ENCODE assay signal across 9 mouse cellular contexts in the genomic region with DNA sequence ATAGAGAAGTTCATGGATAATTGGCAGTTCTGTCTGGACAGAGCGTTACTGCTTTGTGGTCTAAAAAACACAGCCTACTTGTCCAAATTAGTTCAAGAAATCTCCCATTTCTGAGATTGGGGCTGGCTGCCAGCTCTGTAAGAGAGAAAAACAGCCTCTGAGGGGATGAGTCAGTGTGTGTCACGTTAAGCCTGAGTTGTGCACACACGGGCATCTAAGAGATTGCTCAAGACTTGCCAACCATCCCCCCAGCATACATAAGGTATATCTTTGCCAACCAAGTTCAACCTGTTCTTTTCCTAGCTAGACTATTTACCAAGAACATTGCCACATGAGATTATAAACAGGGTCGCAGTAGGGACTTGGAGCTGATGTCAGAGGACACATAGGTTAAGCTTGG. TPM values are rescaled to one million over a fixed set of nuclear protein-coding genes. Genes with fewer than 3 reads are reported as not detected.
A peak's percentile ranks its signal among the peaks of the same experiment; 100 is the strongest.
DNase-seq lines count a peak whose midpoint lies in the region; ATAC-seq and TF ChIP-seq lines count a peak whose summit lies in the region.
"Had no signal": no experiment of that assay in that cellular context is flagged by ENCODE, and none has a peak within 500 bp of the region (broad histone marks: within the 10 kb centered on the region; RNA-seq: fewer than 3 reads in every experiment).

No protein-coding gene starts in this region.

- DNase-seq in midbrain, embryonic 11.5 days (ENCODE audit: low spot score, missing footprints), result peak; percentile 65
- DNase-seq in brain, embryonic 14.5 days (ENCODE audit: low read depth), result peak; percentile 7
- peak; percentile 10 to 13 for DNase-seq in heart, adult 9 months (ENCODE audit: low spot score in 2 of 2)
- DNase-seq in right cerebral cortex, postnatal 14 days, result peak; percentile 17
- no peak for DNase-seq in midbrain, embryonic 14.5 days

- no peaks in the 10 kb centered on the region for H3K9me3 ChIP-seq in midbrain, embryonic 11.5 days (ENCODE audit: control insufficient read depth, low read length)
- no peaks in the 10 kb centered on the region for H3K9me3 ChIP-seq in midbrain, embryonic 15.5 days
- no peaks in the 10 kb centered on the region for H3K9me3 ChIP-seq in intestine, embryonic 16.5 days (ENCODE audit: control insufficient read depth, low read length)
- no peaks in the 10 kb centered on the region for H3K9me3 ChIP-seq in midbrain, embryonic 14.5 days (ENCODE audit: control insufficient read depth, low read length)
- H3K9me3 ChIP-seq: stomach, embryonic 15.5 days had no signal

- H3K4me2 ChIP-seq in midbrain, embryonic 11.5 days, result no peak overlapping the region
- no peak overlapping the region for H3K4me2 ChIP-seq in midbrain, embryonic 15.5 days
- no peak overlapping the region for H3K4me2 ChIP-seq in intestine, embryonic 16.5 days (ENCODE audit: low read depth, low read length)
- H3K4me2 ChIP-seq in midbrain, embryonic 14.5 days (ENCODE audit: low read length), result no peak overlapping the region
- H3K4me2 ChIP-seq: stomach, embryonic 15.5 days had no signal

- no peaks in the 10 kb centered on the region for H3K36me3 ChIP-seq in midbrain, embryonic 11.5 days (ENCODE audit: control insufficient read depth, insufficient read depth, low read length)
- no peaks in the 10 kb centered on the region for H3K36me3 ChIP-seq in midbrain, embryonic 15.5 days (replicated peaks)
- no peaks in the 10 kb centered on the region for H3K36me3 ChIP-seq in intestine, embryonic 16.5 days (ENCODE audit: control insufficient read depth, insufficient read depth, low read length)
- H3K36me3 ChIP-seq in midbrain, embryonic 14.5 days (ENCODE audit: control insufficient read depth, insufficient read depth, low read length), result no peaks in the 10 kb centered on the region
- H3K36me3 ChIP-seq: stomach, embryonic 15.5 days had no signal

- no peak for TF ChIP-seq POLR2A in brain, embryonic 14.5 days (IDR thresholded peaks at IDR 0.05; ENCODE audit: borderline replicate concordance, extremely low read depth, insufficient read depth, insufficient read length, poor library complexity, severe bottlenecking)

- no peak overlapping the region for H3K9ac ChIP-seq in midbrain, embryonic 11.5 days (ENCODE audit: low read length)
- no peak overlapping the region for H3K9ac ChIP-seq in midbrain, embryonic 15.5 days
- no peak overlapping the region for H3K9ac ChIP-seq in intestine, embryonic 16.5 days (ENCODE audit: low read depth, low read length)
- no peak overlapping the region for H3K9ac ChIP-seq in midbrain, embryonic 14.5 days (replicated peaks; ENCODE audit: low read length)
- H3K9ac ChIP-seq: stomach, embryonic 15.5 days had no signal

- H3K4me3 ChIP-seq in midbrain, embryonic 11.5 days (ENCODE audit: low read depth, low read length), result no peak overlapping the region
- H3K4me3 ChIP-seq in midbrain, embryonic 15.5 days, result no peak overlapping the region
- no peak overlapping the region for H3K4me3 ChIP-seq in intestine, embryonic 16.5 days (ENCODE audit: low read length)
- no peak overlapping the region for H3K4me3 ChIP-seq in midbrain, embryonic 14.5 days (replicated peaks; ENCODE audit: low read depth, low read length)
- H3K4me3 ChIP-seq: stomach, embryonic 15.5 days had no signal

- H3K27me3 ChIP-seq in midbrain, embryonic 11.5 days (ENCODE audit: control insufficient read depth, insufficient read depth, low read length), result no peaks in the 10 kb centered on the region
- H3K27me3 ChIP-seq in midbrain, embryonic 15.5 days (replicated peaks), result no peaks in the 10 kb centered on the region
- no peaks in the 10 kb centered on the region for H3K27me3 ChIP-seq in intestine, embryonic 16.5 days (replicated peaks; ENCODE audit: control insufficient read depth, insufficient read depth, low read length)
- no peaks in the 10 kb centered on the region for H3K27me3 ChIP-seq in midbrain, embryonic 14.5 days (ENCODE audit: control insufficient read depth, insufficient read depth, low read length)
- H3K27me3 ChIP-seq: stomach, embryonic 15.5 days had no signal

- H3K27ac ChIP-seq in midbrain, embryonic 11.5 days (ENCODE audit: low read depth, low read length), result no peak overlapping the region
- H3K27ac ChIP-seq in midbrain, embryonic 15.5 days, result no peak overlapping the region
- H3K27ac ChIP-seq in intestine, embryonic 16.5 days (ENCODE audit: low read length), result no peak overlapping the region
- H3K27ac ChIP-seq in midbrain, embryonic 14.5 days (replicated peaks; ENCODE audit: low read depth, low read length), result no peak overlapping the region
- H3K27ac ChIP-seq: macrophage; stomach, embryonic 15.5 days had no signal

- no peak for ATAC-seq in midbrain, embryonic 11.5 days (ENCODE audit: low FRiP score)
- no peak for ATAC-seq in midbrain, embryonic 15.5 days (replicated peaks)
- ATAC-seq in intestine, embryonic 16.5 days, result no peak
- no peak for ATAC-seq in midbrain, embryonic 14.5 days (ENCODE audit: low FRiP score, low TSS enrichment)

- 88% methylated on average over 4 of the region's 4 CpGs for WGBS in midbrain, embryonic 11.5 days
- WGBS in midbrain, embryonic 15.5 days, result 80% methylated on average over 4 of the region's 4 CpGs
- 59% methylated on average over 4 of the region's 4 CpGs for WGBS in intestine, embryonic 16.5 days
- 78% methylated on average over 4 of the region's 4 CpGs for WGBS in midbrain, embryonic 14.5 days

- H3K4me1 ChIP-seq in midbrain, embryonic 11.5 days (ENCODE audit: control insufficient read depth, insufficient read depth, low read length), result no peaks in the 10 kb centered on the region
- H3K4me1 ChIP-seq in midbrain, embryonic 15.5 days, result no peaks in the 10 kb centered on the region
- no peaks in the 10 kb centered on the region; the same call in 1 of the 2 replicates for H3K4me1 ChIP-seq in intestine, embryonic 16.5 days (ENCODE audit: control insufficient read depth, insufficient read depth, low read length)
- no peaks in the 10 kb centered on the region for H3K4me1 ChIP-seq in midbrain, embryonic 14.5 days (ENCODE audit: control insufficient read depth, insufficient read depth, low read length)
- H3K4me1 ChIP-seq: stomach, embryonic 15.5 days had no signal

- no peak for TF ChIP-seq CTCF in brain, embryonic 14.5 days (IDR thresholded peaks at IDR 0.05; ENCODE audit: borderline replicate concordance, extremely low read depth, insufficient read depth, insufficient read length)

RNA-seq across cellular contexts. Expression of a gene that starts 44.9 kb away (rescaled TPM):
- polyA plus RNA-seq in midbrain, embryonic 11.5 days (2014; fragmentation: Nextera tagmentation; extraction: Ambion mirVana), result 186 and 191 TPM in 2 replicates
- polyA plus RNA-seq in midbrain, embryonic 15.5 days (2015; fragmentation: Nextera tagmentation; extraction: Ambion mirVana), result 156 and 174 TPM in 2 replicates
- polyA plus RNA-seq in brain, embryonic 14.5 days (2012; rRNA removed), result 89.8 and 105 TPM in 2 replicates
- polyA plus RNA-seq in intestine, embryonic 16.5 days (2015; fragmentation: Nextera tagmentation; extraction: Ambion mirVana), result 56.3 and 59.6 TPM in 2 replicates
- 199 and 225 TPM in 2 replicates for polyA plus RNA-seq in midbrain, embryonic 14.5 days (2014; fragmentation: Nextera tagmentation; extraction: Ambion mirVana)
